Mouse (Mus musculus): ENCODE measurements around the gene Riox2.

DNA sequence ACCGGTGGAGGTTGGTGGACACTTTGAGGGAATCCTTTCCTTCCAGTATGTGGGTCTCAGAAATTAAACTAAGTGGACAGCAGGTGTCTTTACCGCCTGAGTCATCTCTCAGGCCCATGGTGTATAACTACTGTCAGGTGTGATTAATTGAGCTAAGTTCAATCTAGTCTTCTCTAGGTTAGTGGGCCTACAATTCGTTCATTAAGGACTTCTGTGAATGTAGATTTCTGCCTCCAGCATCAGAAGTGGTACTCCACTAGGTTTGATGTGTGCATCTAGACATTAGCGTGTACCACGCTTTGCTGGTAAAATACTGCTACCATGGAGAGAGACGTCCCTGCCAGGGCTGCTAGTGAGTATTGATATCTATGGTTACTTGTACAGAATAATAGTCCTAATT lies 971 bp downstream of the Riox2 start:
- TF ChIP-seq CTCF (IDR thresholded peaks at IDR 0.05; ENCODE audit: borderline replicate concordance, insufficient read depth, low read depth, low read length) (no peak), POLR2A (IDR thresholded peaks at IDR 0.05; ENCODE audit: borderline replicate concordance, insufficient read depth, low read length) (no peak)

Measured in cerebellum, adult 2 months (tissue).